Mouse (Mus musculus) central nervous system, embryonic 14 days (tissue): Measurements from ENCODE around the gene Atp5l. TPM values are rescaled to one million over a fixed set of nuclear protein-coding genes. Genes with fewer than 3 reads are reported as not detected.

Source experiments
- polyA plus RNA-seq: library from polyadenylated mRNA; depleted of rRNA; stranded (reverse); fragments of >200 nt; gene quantifications from 2 replicates; pipeline ENCODE4 v1.2.3, GENCODE M21; 2012; rRNA removed

Gene Atp5l
- polyA plus RNA-seq: 681 and 765 TPM in 2 replicates

DNA sequence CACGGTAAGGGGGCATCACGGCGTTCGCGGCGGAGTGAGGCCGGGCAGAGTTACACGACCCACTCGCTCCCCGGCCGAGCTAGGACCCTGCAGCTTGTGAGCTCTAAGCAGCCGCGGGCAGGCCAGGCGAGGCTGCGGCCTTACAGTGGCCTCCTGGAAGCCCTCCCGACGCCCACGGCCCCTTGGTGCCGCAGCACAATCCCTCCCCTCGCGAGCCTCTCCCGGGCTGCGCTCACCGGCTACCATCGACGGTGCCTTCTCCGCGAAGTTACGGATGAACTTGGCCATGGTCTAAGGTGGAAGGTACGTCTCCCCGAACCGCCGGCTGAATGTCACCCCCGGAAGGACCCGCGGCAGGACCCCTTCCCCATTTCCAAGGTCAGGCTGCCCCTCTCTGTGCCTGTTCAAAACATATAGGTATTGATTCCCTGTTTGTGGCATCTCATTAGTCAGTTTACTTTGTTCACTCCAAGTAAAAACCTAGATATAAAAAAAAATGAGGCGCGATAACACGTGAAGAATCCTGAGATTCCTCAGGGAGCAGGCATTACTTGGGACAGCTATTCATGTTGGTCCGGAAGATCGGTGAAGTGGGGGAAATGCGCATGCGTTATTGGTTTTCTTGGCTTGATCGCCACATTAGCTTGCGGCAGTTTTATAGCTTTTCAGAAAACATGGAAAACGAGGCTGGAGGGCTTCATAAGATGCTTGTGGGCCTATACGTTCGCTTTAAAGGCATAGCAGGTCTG lies at the start of gene Atp5l:
Gene Atp5l, minus strand, starts transcription at position 369 of the 749 bp plus-strand sequence.

DNA sequence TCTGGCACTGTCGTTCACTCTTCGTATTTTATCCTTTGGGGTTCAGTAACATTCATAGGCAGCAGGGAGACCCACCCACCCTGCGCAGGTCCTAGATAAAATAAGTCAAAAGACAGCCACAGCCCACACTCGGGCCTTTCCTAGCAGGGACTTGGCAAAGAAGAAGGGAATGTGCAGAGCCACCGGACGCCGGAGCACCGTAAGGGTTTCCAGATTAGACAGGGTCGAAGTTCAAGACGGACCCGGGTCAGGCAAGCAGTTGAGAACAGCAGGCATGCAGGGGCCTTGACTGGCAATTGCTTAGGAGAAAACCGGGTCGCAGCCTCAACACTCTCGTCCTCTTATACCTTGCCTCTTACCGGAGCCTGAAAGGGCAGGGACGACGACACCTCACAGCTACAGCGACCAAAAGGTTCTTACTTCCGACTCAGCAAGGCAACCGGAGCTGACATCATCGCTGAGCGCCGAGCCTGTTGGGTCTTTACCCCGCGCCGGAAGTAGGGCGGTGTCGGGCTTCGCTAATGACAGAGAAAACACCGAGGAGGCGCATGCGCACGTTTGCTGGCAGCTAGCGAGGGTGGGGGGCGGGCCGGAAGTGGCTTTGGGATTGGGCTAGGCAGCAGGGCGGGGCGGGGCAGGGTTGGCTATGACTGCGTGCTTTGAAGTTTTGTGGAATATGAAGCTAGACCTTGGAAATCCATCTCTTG lies 44.7 kb upstream of the Atp5l start, which contains the start of gene Ube4a:
Gene Ube4a, minus strand, starts transcription at position 475 of the 707 bp plus-strand sequence.

DNA sequence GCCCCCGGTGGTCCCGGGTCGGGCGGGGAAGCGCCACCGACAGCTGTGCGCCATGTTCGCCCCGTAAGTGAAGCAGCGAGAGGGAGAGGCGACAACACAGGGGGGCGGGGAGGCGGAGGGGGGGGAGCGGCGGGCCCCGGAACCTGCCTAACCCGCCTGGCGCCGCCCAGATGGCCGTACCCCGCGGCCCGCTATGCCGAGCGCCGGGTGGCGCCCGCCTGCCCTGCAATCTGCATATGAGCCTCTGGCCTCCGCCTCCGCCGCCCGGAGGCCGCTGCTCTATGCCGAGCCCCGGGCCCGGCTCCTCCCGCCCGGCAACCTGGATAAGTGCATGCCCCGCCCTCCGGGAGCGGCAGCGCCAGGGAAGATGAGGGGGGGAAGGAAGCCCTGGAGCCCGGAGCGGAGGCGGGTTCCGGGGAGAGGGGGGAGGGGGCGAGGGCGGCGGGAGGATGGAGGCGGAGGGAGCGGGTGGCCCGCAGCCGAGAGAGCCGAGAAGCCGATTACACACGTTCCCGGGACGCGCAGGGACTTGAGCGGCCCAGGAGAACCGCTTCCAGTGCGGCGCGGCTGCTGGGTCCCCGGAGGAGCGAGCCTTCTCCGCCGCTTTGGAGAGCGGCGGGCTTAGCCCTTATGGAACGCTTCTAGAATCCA lies 39.2 kb downstream of the Atp5l start, which contains the start of gene Kmt2a:
Gene Kmt2a, minus strand, starts transcription at position 76 of the 651 bp plus-strand sequence.

Other genes with a start within 250 kb of the Atp5l start
- not detected in 2 replicates for gene Treh, start 247.5 kb downstream of the Atp5l start, polyA plus RNA-seq
- 140 and 145 TPM in 2 replicates for gene Phldb1, start 185.5 kb downstream of the Atp5l start, polyA plus RNA-seq
- 76.7 and 85.0 TPM in 2 replicates for gene Arcn1, start 152.9 kb downstream of the Atp5l start, polyA plus RNA-seq
- 142 and 154 TPM in 2 replicates for gene Ift46, start 152.8 kb downstream of the Atp5l start, polyA plus RNA-seq
- gene Tmem25, start 121.4 kb downstream of the Atp5l start, polyA plus RNA-seq: 20.3 and 22.4 TPM in 2 replicates
- gene Ttc36, start 117.7 kb downstream of the Atp5l start, polyA plus RNA-seq: 0.71 and 1.3 TPM in 2 replicates
- 27.3 and 27.4 TPM in 2 replicates for gene Kmt2a, start 39.4 kb downstream of the Atp5l start, polyA plus RNA-seq
- 27.6 and 29.7 TPM in 2 replicates for gene Ube4a, start 44.9 kb upstream of the Atp5l start, polyA plus RNA-seq
- gene Cd3g, start 59.7 kb upstream of the Atp5l start, polyA plus RNA-seq: not detected in 2 replicates
- not detected in 2 replicates for gene Cd3d, start 61.0 kb upstream of the Atp5l start, polyA plus RNA-seq
- not detected in 2 replicates for gene Cd3e, start 88.9 kb upstream of the Atp5l start, polyA plus RNA-seq
- gene Mpzl2, start 119.1 kb upstream of the Atp5l start, polyA plus RNA-seq: 0.91 and 4.2 TPM in 2 replicates
- gene Mpzl3, start 134.4 kb upstream of the Atp5l start, polyA plus RNA-seq: 1.0 and 1.3 TPM in 2 replicates
- gene Jaml, start 158.4 kb upstream of the Atp5l start, polyA plus RNA-seq: 0.09 and 0.11 TPM in 2 replicates
- gene Scn2b, start 197.0 kb upstream of the Atp5l start, polyA plus RNA-seq: 7.0 and 7.8 TPM in 2 replicates
- gene Scn4b, start 217.7 kb upstream of the Atp5l start, polyA plus RNA-seq: 0.17 and 0.30 TPM in 2 replicates